Mouse (Mus musculus) liver, postnatal 0 days (tissue): ENCODE data around the gene Txnl4b. TPM values are rescaled to one million over a fixed set of nuclear protein-coding genes. Genes with fewer than 3 reads are reported as not detected.

Experiments used
- ATAC-seq: fragments of 200-750 bp; cut with Nextera tagmentation; 2 replicates; pipeline ENCODE4 v1.8.0; 2017; ENCODE audit warnings: mild to moderate bottlenecking, moderate library complexity
- DNase-seq: peaks from one replicate; pipeline ENCODE4 v3.0.0-alpha.2; 2016
- H3K27ac ChIP-seq: fragments of 300-500 bp; sonication (generic); 2 replicates; pipeline ENCODE4 v1.5.1; 2014; ENCODE audit warnings: antibody characterized with exemption, moderate library complexity, mild to moderate bottlenecking, low read depth
- H3K27me3 ChIP-seq: fragments of 300-500 bp; sonication (generic); 2 replicates; pipeline ENCODE4 v1.6.1; 2014; ENCODE audit warnings: low read length, control low read depth, mixed read lengths; ENCODE audit not compliant: insufficient read depth
- H3K36me3 ChIP-seq: fragments of 300-500 bp; sonication (generic); replicated peaks from 2 replicates; pipeline ENCODE4 v1.6.1; 2014; ENCODE audit warnings: mild to moderate bottlenecking, control low read depth, low read length, moderate library complexity, mixed read lengths; ENCODE audit not compliant: insufficient read depth
- H3K4me1 ChIP-seq: fragments of 300-500 bp; sonication (generic); 2 replicates; pipeline ENCODE4 v1.6.1; 2014; ENCODE audit warnings: antibody characterized with exemption, mild to moderate bottlenecking, control low read depth; ENCODE audit not compliant: insufficient read depth
- H3K4me2 ChIP-seq: fragments of 300-500 bp; sonication (generic); 2 replicates; pipeline ENCODE4 v1.6.1; 2014; ENCODE audit warnings: low read depth, mild to moderate bottlenecking, low read length, moderate library complexity, mixed read lengths
- H3K4me3 ChIP-seq: fragments of 300-500 bp; sonication (generic); 2 replicates; pipeline ENCODE4 v1.5.1; 2014; ENCODE audit warnings: low read depth, low read length
- H3K9ac ChIP-seq: fragments of 300-500 bp; sonication (generic); replicated peaks from 2 replicates; pipeline ENCODE4 v1.6.1; 2014; ENCODE audit warnings: mild to moderate bottlenecking, moderate library complexity
- H3K9me3 ChIP-seq: fragments of 300-500 bp; sonication (generic); 2 replicates; pipeline ENCODE4 v1.6.1; 2016; ENCODE audit warnings: mild to moderate bottlenecking, control low read depth, low read length, mixed read lengths
- CTCF ChIP-seq: sonication (generic); IDR thresholded peaks from 2 replicates; pipeline ENCODE4 v1.5.1; 2016; ENCODE audit warnings: antibody characterized with exemption, low read depth
- EP300 ChIP-seq: IDR thresholded peaks from 2 replicates; pipeline ENCODE4 v1.6.1; 2016; ENCODE audit warnings: antibody characterized with exemption, low read depth, mild to moderate bottlenecking
- WGBS: fragments of 180-500 bp; shearing (Covaris S2); extraction: QIAGEN DNeasy Blood & Tissue Kit; methylation state at CpG from one replicate; pipeline ENCODE4 v1.1.7; 2014; ENCODE audit not compliant: insufficient replicate concordance; 5-methylcytosine and 5-hydroxymethylcytosine counted together
- polyA plus RNA-seq: library from polyadenylated mRNA; unstranded; fragments of >200 nt; fragmentation: Nextera tagmentation; extraction: Ambion mirVana; gene quantifications from 2 replicates; pipeline ENCODE4 v1.2.1, GENCODE M21; 2015

The Txnl4b gene
- polyA plus RNA-seq, 1 experiment from 2014 or later: 11.4 TPM

GRCm38 (mm10) chr8:109576311-109576710 lies 10.6 kb downstream of the Txnl4b start:
- Histone ChIP-seq H3K9me3 (no peaks in the 10 kb centered on the region), H3K27ac (peak overlapping the region; percentile 12; the same call in 1 of the 2 replicates), H3K4me2 (peak overlapping the region; percentile 67), H3K36me3 (peaks cover 42% of the 10 kb centered on the region), H3K4me3 (peak overlapping the region; percentile 56), H3K9ac (peak overlapping the region; percentile 77), H3K27me3 (no peaks in the 10 kb centered on the region), H3K4me1 (no peaks in the 10 kb centered on the region)
- ATAC-seq (no peak), DNase-seq (no peak)
- 57% methylated on average over 4 of the region's 4 CpGs for WGBS
- TF ChIP-seq EP300 (no peak), CTCF (no peak)

GRCm38 (mm10) chr8:109578900-109579301 lies 13.2 kb downstream of the Txnl4b start, which contains the start of gene Hp:
Gene Hp, minus strand, starts transcription at chr8:109579172.
- ATAC-seq: peak; percentile 87
- no peak for TF ChIP-seq CTCF
- peak; percentile 81 for TF ChIP-seq EP300
- 25% methylated on average over 8 of the region's 8 CpGs for WGBS
- H3K27me3 ChIP-seq: no peaks in the 10 kb centered on the region
- H3K9ac ChIP-seq: peak within 1 kb of the TSS; percentile 77
- H3K4me1 ChIP-seq: peaks cover 5% of the 10 kb centered on the region; the same call in 1 of the 2 replicates
- H3K36me3 ChIP-seq: peaks cover 31% of the 10 kb centered on the region
- peak within 1 kb of the TSS; percentile 56 for H3K4me3 ChIP-seq
- no peaks in the 10 kb centered on the region for H3K9me3 ChIP-seq
- peak within 1 kb of the TSS; percentile 67 for H3K4me2 ChIP-seq
- peak; percentile 78 for DNase-seq
- H3K27ac ChIP-seq: peak within 1 kb of the TSS; percentile 81

- DNase-seq: no peak
- Histone ChIP-seq H3K27me3 (no peaks in the 10 kb centered on the region), H3K4me3 (0 out of 2 replicates have a peak overlapping the region, but pooled peaks have one; percentile 7), H3K4me1 (peaks cover 13% of the 10 kb centered on the region), H3K9me3 (no peaks in the 10 kb centered on the region), H3K27ac (peak overlapping the region; percentile 94), H3K36me3 (no peaks in the 10 kb centered on the region), H3K4me2 (peak overlapping the region; percentile 43; the same call in 1 of the 2 replicates), H3K9ac (no peak overlapping the region)
- peak; percentile 50; the same call in 1 of the 2 replicates for TF ChIP-seq EP300
- TF ChIP-seq CTCF: no peak
- WGBS: 46% methylated on average over 4 of the region's 4 CpGs
- ATAC-seq: peak; percentile 34
Measured at GRCm38 (mm10) chr8:109584293-109584692, 18.6 kb downstream of the Txnl4b start.

DNA sequence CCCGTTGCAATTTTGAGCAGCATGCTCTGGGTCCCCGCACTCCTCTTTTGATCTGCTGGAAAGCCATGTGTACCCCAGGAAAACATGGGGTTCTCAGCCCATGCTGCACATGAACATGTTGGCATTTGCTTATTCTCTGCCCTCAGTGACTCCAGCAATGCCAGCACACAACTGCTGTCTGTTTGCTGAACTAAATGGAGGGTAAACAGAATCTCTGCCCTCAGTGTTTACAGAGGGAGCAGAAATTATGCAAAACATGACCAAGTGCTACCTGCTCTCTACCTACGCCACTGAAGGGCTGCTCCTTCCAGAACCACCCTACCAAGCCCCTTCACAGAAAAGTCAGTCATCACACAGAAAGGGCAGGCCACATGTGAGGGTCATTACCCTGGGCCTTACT lies 19.1 kb downstream of the Txnl4b start:
- peak overlapping the region; percentile 44; the same call in 1 of the 2 replicates for H3K9ac ChIP-seq
- H3K27me3 ChIP-seq: no peaks in the 10 kb centered on the region
- no peaks in the 10 kb centered on the region for H3K9me3 ChIP-seq
- DNase-seq (no peak), ATAC-seq (peak; percentile 74)
- 65% methylated on average over 3 of the region's 3 CpGs for WGBS
- TF ChIP-seq CTCF (no peak), EP300 (no peak)
- H3K36me3 ChIP-seq: no peaks in the 10 kb centered on the region
- H3K4me1 ChIP-seq: peaks cover 13% of the 10 kb centered on the region
- H3K27ac ChIP-seq: peak overlapping the region; percentile 94
- 0 out of 2 replicates have a peak overlapping the region, but pooled peaks have one; percentile 7 for H3K4me3 ChIP-seq
- peak overlapping the region; percentile 43; the same call in 1 of the 2 replicates for H3K4me2 ChIP-seq

DNA sequence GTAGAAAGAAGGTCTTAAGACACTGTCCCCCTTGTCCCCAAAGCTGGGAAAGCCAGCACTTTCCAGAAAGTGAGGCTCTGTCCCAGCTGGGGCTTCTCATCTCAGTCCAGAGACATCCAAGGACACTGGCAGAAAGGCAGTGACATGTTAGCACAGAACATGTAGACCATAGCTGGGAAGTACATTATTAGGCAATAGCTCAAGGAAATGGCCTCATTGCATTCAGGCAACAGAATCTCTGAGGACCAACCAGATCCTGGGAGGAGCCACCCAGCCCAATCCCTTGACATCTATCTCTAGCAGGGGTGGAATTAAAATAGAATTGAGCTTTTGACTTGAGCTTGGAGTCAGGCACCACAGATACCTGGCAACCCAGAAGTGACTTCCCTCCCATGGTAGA lies 20.0 kb downstream of the Txnl4b start:
- H3K36me3 ChIP-seq: no peaks in the 10 kb centered on the region
- H3K4me3 ChIP-seq: no peak overlapping the region
- no peaks in the 10 kb centered on the region for H3K27me3 ChIP-seq
- H3K4me1 ChIP-seq: peaks cover 13% of the 10 kb centered on the region
- H3K9ac ChIP-seq: 0 out of 2 replicates have a peak overlapping the region, but pooled peaks have one; percentile 44
- H3K27ac ChIP-seq: peak overlapping the region; percentile 94
- DNase-seq: no peak
- ATAC-seq: peak; percentile 57
- peak; percentile 62 for TF ChIP-seq EP300
- TF ChIP-seq CTCF: no peak
- H3K9me3 ChIP-seq: no peaks in the 10 kb centered on the region
- H3K4me2 ChIP-seq: peak overlapping the region; percentile 43

DNA sequence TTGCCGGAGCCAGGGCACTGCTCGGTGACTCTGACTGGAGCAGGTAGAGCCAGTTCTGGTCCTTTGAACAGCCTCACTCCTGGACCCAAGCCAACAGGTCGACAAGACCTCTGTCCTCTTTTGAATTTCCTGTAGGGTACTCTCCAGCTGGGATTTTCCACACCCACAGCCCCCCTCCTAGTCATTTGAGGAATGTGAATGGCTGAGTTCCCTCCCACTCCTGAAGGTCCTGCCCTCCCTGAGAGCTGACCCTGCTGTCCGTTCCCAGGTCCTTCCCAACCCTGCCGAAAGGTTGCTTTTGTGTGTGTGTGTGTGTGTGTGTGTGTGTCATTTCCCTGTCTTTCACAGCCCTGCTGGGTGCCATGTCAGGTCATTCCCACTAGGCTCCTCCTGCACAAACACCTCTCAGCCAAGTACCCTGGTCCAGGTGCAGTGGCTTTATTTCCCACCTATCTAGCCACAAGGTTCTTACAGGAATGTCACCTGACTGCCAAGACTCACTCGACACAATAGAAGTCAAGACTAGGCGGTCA lies 21.3 kb downstream of the Txnl4b start:
- H3K27ac ChIP-seq: peak overlapping the region; percentile 94
- H3K27me3 ChIP-seq: no peaks in the 10 kb centered on the region
- DNase-seq: peak; percentile 73
- H3K4me3 ChIP-seq: no peak overlapping the region
- no peak overlapping the region for H3K9ac ChIP-seq
- H3K4me1 ChIP-seq: peaks cover 17% of the 10 kb centered on the region
- no peak for TF ChIP-seq CTCF
- TF ChIP-seq EP300: peak; percentile 14; the same call in 1 of the 2 replicates
- ATAC-seq: peak; percentile 66
- WGBS: 52% methylated on average over 7 of the region's 7 CpGs
- 0 out of 2 replicates have a peak, but pooled peaks cover 2% of the 10 kb centered on the region for H3K36me3 ChIP-seq
- H3K9me3 ChIP-seq: no peaks in the 10 kb centered on the region
- no peak overlapping the region for H3K4me2 ChIP-seq
